Mouse (Mus musculus): Measurements from ENCODE around the gene Atp8b3. TPM values are rescaled to one million over a fixed set of nuclear protein-coding genes. Genes with fewer than 3 reads are reported as not detected.

Gene Atp8b3
- polyA plus RNA-seq, 1 experiment from 2014 or later = 1.4 TPM

- Histone ChIP-seq H3K27me3 (ENCODE audit: control insufficient read depth, insufficient read depth, low read depth, low read length) (peaks cover 89% of the 10 kb centered on the region), H3K4me1 (ENCODE audit: control insufficient read depth, insufficient read depth, low read length) (peaks cover 22% of the 10 kb centered on the region), H3K4me3 (ENCODE audit: low read depth, low read length) (peak overlapping the region; percentile 37), H3K27ac (ENCODE audit: low read length) (no peak overlapping the region), H3K36me3 (ENCODE audit: control insufficient read depth, insufficient read depth, low read length) (no peaks in the 10 kb centered on the region), H3K9me3 (replicated peaks; ENCODE audit: control insufficient read depth, low read length, poor library complexity, severe bottlenecking) (no peaks in the 10 kb centered on the region), H3K9ac (ENCODE audit: low read depth, low read length) (peak overlapping the region; percentile 45), H3K4me2 (ENCODE audit: low read length) (peak overlapping the region; percentile 70)
- WGBS = under 1% methylated on average over 27 of the region's 35 CpGs
- no peak for ATAC-seq
These were observed 43.0 kb downstream of the Atp8b3 start for GRCm38 (mm10) chr10:80495901-80496300.

GRCm38 (mm10) chr10:80494732-80495131 is 44.2 kb downstream of the Atp8b3 start, which contains the start of gene Onecut3:
Gene Onecut3 (plus strand): TSS chr10:80494835.
- ATAC-seq = peak; percentile 15; the same call in 1 of the 2 replicates
- Histone ChIP-seq H3K4me3 (ENCODE audit: low read depth, low read length) (peak within 1 kb of the TSS; percentile 37), H3K36me3 (ENCODE audit: control insufficient read depth, insufficient read depth, low read length) (no peaks in the 10 kb centered on the region), H3K9me3 (replicated peaks; ENCODE audit: control insufficient read depth, low read length, poor library complexity, severe bottlenecking) (no peaks in the 10 kb centered on the region), H3K27ac (ENCODE audit: low read length) (no peak within 1 kb of the TSS), H3K27me3 (ENCODE audit: control insufficient read depth, insufficient read depth, low read depth, low read length) (peaks cover 87% of the 10 kb centered on the region), H3K4me2 (ENCODE audit: low read length) (peak within 1 kb of the TSS; percentile 70), H3K9ac (ENCODE audit: low read depth, low read length) (peak within 1 kb of the TSS; percentile 45), H3K4me1 (ENCODE audit: control insufficient read depth, insufficient read depth, low read length) (peaks cover 22% of the 10 kb centered on the region)
- WGBS = 0% methylated on average over 30 of the region's 42 CpGs

GRCm38 (mm10) chr10:80490051-80490450 is 48.9 kb downstream of the Atp8b3 start:
- WGBS = 0% methylated on average over 22 of the region's 22 CpGs

GRCm38 (mm10) chr10:80486862-80487379 is 52.0 kb downstream of the Atp8b3 start:
- 73% methylated on average over 7 of the region's 7 CpGs for WGBS
- H3K36me3 ChIP-seq (ENCODE audit: control insufficient read depth, insufficient read depth, low read length) = no peaks in the 10 kb centered on the region
- no peak overlapping the region for H3K4me2 ChIP-seq (ENCODE audit: low read length)
- peaks cover 3% of the 10 kb centered on the region; the same call in 1 of the 2 replicates for H3K4me1 ChIP-seq (ENCODE audit: control insufficient read depth, insufficient read depth, low read length)
- H3K9me3 ChIP-seq (replicated peaks; ENCODE audit: control insufficient read depth, low read length, poor library complexity, severe bottlenecking) = no peaks in the 10 kb centered on the region
- no peak for ATAC-seq
- peaks cover 46% of the 10 kb centered on the region for H3K27me3 ChIP-seq (ENCODE audit: control insufficient read depth, insufficient read depth, low read depth, low read length)
- H3K27ac ChIP-seq (ENCODE audit: low read length) = no peak overlapping the region
- H3K9ac ChIP-seq (ENCODE audit: low read depth, low read length) = no peak overlapping the region
- no peak overlapping the region for H3K4me3 ChIP-seq (ENCODE audit: low read depth, low read length)

More at GRCm38 (mm10) chr10:80490051-80490450, 48.9 kb downstream of the Atp8b3 start:
- Histone ChIP-seq H3K4me1 (ENCODE audit: control insufficient read depth, insufficient read depth, low read length) (peaks cover 6% of the 10 kb centered on the region), H3K9ac (ENCODE audit: low read depth, low read length) (no peak overlapping the region), H3K27ac (ENCODE audit: low read length) (no peak overlapping the region), H3K4me2 (ENCODE audit: low read length) (no peak overlapping the region), H3K27me3 (ENCODE audit: control insufficient read depth, insufficient read depth, low read depth, low read length) (peaks cover 73% of the 10 kb centered on the region), H3K9me3 (replicated peaks; ENCODE audit: control insufficient read depth, low read length, poor library complexity, severe bottlenecking) (no peaks in the 10 kb centered on the region), H3K4me3 (ENCODE audit: low read depth, low read length) (no peak overlapping the region), H3K36me3 (ENCODE audit: control insufficient read depth, insufficient read depth, low read length) (no peaks in the 10 kb centered on the region)
- no peak for ATAC-seq

GRCm38 (mm10) chr10:80481002-80481401 is 57.9 kb downstream of the Atp8b3 start:
- ATAC-seq = no peak
- peaks cover 7% of the 10 kb centered on the region for H3K27me3 ChIP-seq (ENCODE audit: control insufficient read depth, insufficient read depth, low read depth, low read length)

GRCm38 (mm10) chr10:80478531-80478930 is 60.4 kb downstream of the Atp8b3 start:
- ATAC-seq = no peak
- Histone ChIP-seq H3K27me3 (ENCODE audit: control insufficient read depth, insufficient read depth, low read depth, low read length) (no peaks in the 10 kb centered on the region; the same call in 1 of the 2 replicates), H3K9ac (ENCODE audit: low read depth, low read length) (no peak overlapping the region), H3K36me3 (ENCODE audit: control insufficient read depth, insufficient read depth, low read length) (no peaks in the 10 kb centered on the region), H3K4me2 (ENCODE audit: low read length) (no peak overlapping the region), H3K9me3 (replicated peaks; ENCODE audit: control insufficient read depth, low read length, poor library complexity, severe bottlenecking) (no peaks in the 10 kb centered on the region), H3K27ac (ENCODE audit: low read length) (no peak overlapping the region), H3K4me3 (ENCODE audit: low read depth, low read length) (no peak overlapping the region), H3K4me1 (ENCODE audit: control insufficient read depth, insufficient read depth, low read length) (peaks cover 7% of the 10 kb centered on the region)
- WGBS = 77% methylated on average over 5 of the region's 5 CpGs

More at GRCm38 (mm10) chr10:80481002-80481401, 57.9 kb downstream of the Atp8b3 start:
- H3K9me3 ChIP-seq (replicated peaks; ENCODE audit: control insufficient read depth, low read length, poor library complexity, severe bottlenecking) = no peaks in the 10 kb centered on the region
- no peak overlapping the region for H3K27ac ChIP-seq (ENCODE audit: low read length)
- H3K9ac ChIP-seq (ENCODE audit: low read depth, low read length) = no peak overlapping the region
- H3K36me3 ChIP-seq (ENCODE audit: control insufficient read depth, insufficient read depth, low read length) = no peaks in the 10 kb centered on the region
- 18% methylated on average over 5 of the region's 5 CpGs for WGBS
- peaks cover 3% of the 10 kb centered on the region; the same call in 1 of the 2 replicates for H3K4me1 ChIP-seq (ENCODE audit: control insufficient read depth, insufficient read depth, low read length)
- no peak overlapping the region for H3K4me3 ChIP-seq (ENCODE audit: low read depth, low read length)
- H3K4me2 ChIP-seq (ENCODE audit: low read length) = no peak overlapping the region

- peaks cover 7% of the 10 kb centered on the region for H3K4me1 ChIP-seq (ENCODE audit: control insufficient read depth, insufficient read depth, low read length)
- peak overlapping the region; percentile 79 for H3K27ac ChIP-seq (ENCODE audit: low read length)
- peak overlapping the region; percentile 67 for H3K4me2 ChIP-seq (ENCODE audit: low read length)
- ATAC-seq = peak; percentile 83
- no peaks in the 10 kb centered on the region for H3K36me3 ChIP-seq (ENCODE audit: control insufficient read depth, insufficient read depth, low read length)
- H3K27me3 ChIP-seq (ENCODE audit: control insufficient read depth, insufficient read depth, low read depth, low read length) = peaks cover 4% of the 10 kb centered on the region; the same call in 1 of the 2 replicates
- H3K9me3 ChIP-seq (replicated peaks; ENCODE audit: control insufficient read depth, low read length, poor library complexity, severe bottlenecking) = no peaks in the 10 kb centered on the region
- H3K9ac ChIP-seq (ENCODE audit: low read depth, low read length) = peak overlapping the region; percentile 77
- WGBS = 2% methylated on average over 43 of the region's 58 CpGs
- peak overlapping the region; percentile 55 for H3K4me3 ChIP-seq (ENCODE audit: low read depth, low read length)
These were observed 63.5 kb downstream of the Atp8b3 start for GRCm38 (mm10) chr10:80475290-80475959.
